Mouse (Mus musculus): ENCODE data around the gene Acap2. TPM values are rescaled to one million over a fixed set of nuclear protein-coding genes. Genes with fewer than 3 reads are reported as not detected.

Gene Acap2
- polyA plus RNA-seq, 2 experiments, result 4.4 to 5.1 TPM

- ATAC-seq (ENCODE audit: insufficient read depth) (no peak), DNase-seq (ENCODE audit: low read depth in 3 of 3, low spot score in 3 of 3) (no peak)
- Histone ChIP-seq H3K4me2 (ENCODE audit: low read depth) (no peak overlapping the region), H3K4me1 (replicated peaks; ENCODE audit: control insufficient read depth in 2 of 2, insufficient read depth in 2 of 2, low read length in 1 of 2) (no peaks in the 10 kb centered on the region), H3K36me3 (replicated peaks; ENCODE audit: control insufficient read depth, insufficient read depth, low read depth) (no peaks in the 10 kb centered on the region), H3K27me3 (ENCODE audit: control insufficient read depth, insufficient read depth, low read length) (no peaks in the 10 kb centered on the region), H3K4me3 (ENCODE audit: insufficient read depth in 1 of 2, low read depth in 2 of 2, low read length in 2 of 2) (no peak overlapping the region), H3K9me3 (ENCODE audit: control insufficient read depth, low read length) (no peaks in the 10 kb centered on the region), H3K9ac (replicated peaks) (no peak overlapping the region), H3K27ac (no peak overlapping the region)
- no peak for TF ChIP-seq EP300 (IDR thresholded peaks at IDR 0.05; ENCODE audit: low read depth)
- no peak for TF ChIP-seq CTCF (IDR thresholded peaks at IDR 0.05; ENCODE audit: low read depth)
- 63% methylated on average over 1 of the region's 1 CpGs for WGBS (ENCODE audit: insufficient replicate concordance)
These were observed 26.7 kb upstream of the Acap2 start for GRCm38 (mm10) chr16:31227746-31228145.

GRCm38 (mm10) chr16:31215271-31215670 lies 14.2 kb upstream of the Acap2 start:
- no peak for TF ChIP-seq EP300 (IDR thresholded peaks at IDR 0.05; ENCODE audit: low read depth)
- no peak for TF ChIP-seq CTCF (IDR thresholded peaks at IDR 0.05; ENCODE audit: low read depth)
- no peak overlapping the region for H3K9ac ChIP-seq (replicated peaks)
- H3K4me2 ChIP-seq (ENCODE audit: low read depth), result no peak overlapping the region
- H3K4me1 ChIP-seq (replicated peaks; ENCODE audit: control insufficient read depth in 2 of 2, insufficient read depth in 2 of 2, low read length in 1 of 2), result no peaks in the 10 kb centered on the region
- no peaks in the 10 kb centered on the region for H3K27me3 ChIP-seq (ENCODE audit: control insufficient read depth, insufficient read depth, low read length)
- no peak overlapping the region for H3K27ac ChIP-seq
- H3K4me3 ChIP-seq (ENCODE audit: insufficient read depth in 1 of 2, low read depth in 2 of 2, low read length in 2 of 2), result no peak overlapping the region
- DNase-seq (ENCODE audit: low read depth in 3 of 3, low spot score in 3 of 3) (no peak), ATAC-seq (ENCODE audit: insufficient read depth) (no peak)
- H3K36me3 ChIP-seq (replicated peaks; ENCODE audit: control insufficient read depth, insufficient read depth, low read depth), result no peaks in the 10 kb centered on the region
- WGBS (ENCODE audit: insufficient replicate concordance), result 67% methylated on average over 4 of the region's 4 CpGs
- no peaks in the 10 kb centered on the region for H3K9me3 ChIP-seq (ENCODE audit: control insufficient read depth, low read length)

- ATAC-seq (ENCODE audit: insufficient read depth) (no peak), DNase-seq (ENCODE audit: low read depth in 3 of 3, low spot score in 3 of 3) (no peak)
- WGBS (ENCODE audit: insufficient replicate concordance), result 73% methylated on average over 6 of the region's 6 CpGs
- peaks cover 0 to 2% of the 10 kb centered on the region in 2 experiments; a peak in 1 of 4 replicates for H3K4me1 ChIP-seq (replicated peaks; ENCODE audit: control insufficient read depth in 2 of 2, insufficient read depth in 2 of 2, low read length in 1 of 2)
- H3K4me2 ChIP-seq (ENCODE audit: low read depth), result no peak overlapping the region
- H3K36me3 ChIP-seq (replicated peaks; ENCODE audit: control insufficient read depth, insufficient read depth, low read depth), result no peaks in the 10 kb centered on the region
- H3K27me3 ChIP-seq (ENCODE audit: control insufficient read depth, insufficient read depth, low read length), result no peaks in the 10 kb centered on the region
- TF ChIP-seq CTCF (IDR thresholded peaks at IDR 0.05; ENCODE audit: low read depth), result no peak
- no peak overlapping the region for H3K9ac ChIP-seq (replicated peaks)
- H3K4me3 ChIP-seq (ENCODE audit: insufficient read depth in 1 of 2, low read depth in 2 of 2, low read length in 2 of 2), result no peak overlapping the region
- no peaks in the 10 kb centered on the region for H3K9me3 ChIP-seq (ENCODE audit: control insufficient read depth, low read length)
- no peak overlapping the region for H3K27ac ChIP-seq
These were observed 12.4 kb upstream of the Acap2 start for GRCm38 (mm10) chr16:31213463-31213862.

GRCm38 (mm10) chr16:31211503-31211902 lies 10.5 kb upstream of the Acap2 start:
- Histone ChIP-seq H3K27me3 (ENCODE audit: control insufficient read depth, insufficient read depth, low read length) (no peaks in the 10 kb centered on the region), H3K4me1 (replicated peaks; ENCODE audit: control insufficient read depth in 2 of 2, insufficient read depth in 2 of 2, low read length in 1 of 2) (peaks cover 0 to 2% of the 10 kb centered on the region in 2 experiments; a peak in 1 of 4 replicates), H3K4me3 (ENCODE audit: insufficient read depth in 1 of 2, low read depth in 2 of 2, low read length in 2 of 2) (no peak overlapping the region), H3K9ac (replicated peaks) (no peak overlapping the region), H3K27ac (no peak overlapping the region), H3K9me3 (ENCODE audit: control insufficient read depth, low read length) (no peaks in the 10 kb centered on the region), H3K4me2 (ENCODE audit: low read depth) (no peak overlapping the region), H3K36me3 (replicated peaks; ENCODE audit: control insufficient read depth, insufficient read depth, low read depth) (no peaks in the 10 kb centered on the region)
- TF ChIP-seq CTCF (IDR thresholded peaks at IDR 0.05; ENCODE audit: low read depth), result no peak
- no peak for TF ChIP-seq EP300 (IDR thresholded peaks at IDR 0.05; ENCODE audit: low read depth)
- DNase-seq (ENCODE audit: low read depth in 3 of 3, low spot score in 3 of 3) (no peak), ATAC-seq (ENCODE audit: insufficient read depth) (no peak)
- 62% methylated on average over 9 of the region's 9 CpGs for WGBS (ENCODE audit: insufficient replicate concordance)

GRCm38 (mm10) chr16:31210453-31210852 lies 9.4 kb upstream of the Acap2 start:
- no peak for ATAC-seq (ENCODE audit: insufficient read depth)
- H3K27ac ChIP-seq, result no peak overlapping the region
- peaks cover 0 to 2% of the 10 kb centered on the region in 2 experiments; a peak in 1 of 4 replicates for H3K4me1 ChIP-seq (replicated peaks; ENCODE audit: control insufficient read depth in 2 of 2, insufficient read depth in 2 of 2, low read length in 1 of 2)
- TF ChIP-seq CTCF (IDR thresholded peaks at IDR 0.05; ENCODE audit: low read depth) (no peak), EP300 (IDR thresholded peaks at IDR 0.05; ENCODE audit: low read depth) (no peak)
- WGBS (ENCODE audit: insufficient replicate concordance), result 24% methylated on average over 4 of the region's 4 CpGs
- no peaks in the 10 kb centered on the region for H3K27me3 ChIP-seq (ENCODE audit: control insufficient read depth, insufficient read depth, low read length)
- DNase-seq (ENCODE audit: low read depth in 3 of 3, low spot score in 3 of 3), result no peak
- no peak overlapping the region for H3K4me2 ChIP-seq (ENCODE audit: low read depth)
- H3K9ac ChIP-seq (replicated peaks), result no peak overlapping the region
- H3K9me3 ChIP-seq (ENCODE audit: control insufficient read depth, low read length), result no peaks in the 10 kb centered on the region
- no peaks in the 10 kb centered on the region for H3K36me3 ChIP-seq (replicated peaks; ENCODE audit: control insufficient read depth, insufficient read depth, low read depth)
- H3K4me3 ChIP-seq (ENCODE audit: insufficient read depth in 1 of 2, low read depth in 2 of 2, low read length in 2 of 2), result no peak overlapping the region

All from liver, embryonic 14.5 days (tissue).